ENCODE assay signal across 8 mouse cellular contexts in the genomic region with DNA sequence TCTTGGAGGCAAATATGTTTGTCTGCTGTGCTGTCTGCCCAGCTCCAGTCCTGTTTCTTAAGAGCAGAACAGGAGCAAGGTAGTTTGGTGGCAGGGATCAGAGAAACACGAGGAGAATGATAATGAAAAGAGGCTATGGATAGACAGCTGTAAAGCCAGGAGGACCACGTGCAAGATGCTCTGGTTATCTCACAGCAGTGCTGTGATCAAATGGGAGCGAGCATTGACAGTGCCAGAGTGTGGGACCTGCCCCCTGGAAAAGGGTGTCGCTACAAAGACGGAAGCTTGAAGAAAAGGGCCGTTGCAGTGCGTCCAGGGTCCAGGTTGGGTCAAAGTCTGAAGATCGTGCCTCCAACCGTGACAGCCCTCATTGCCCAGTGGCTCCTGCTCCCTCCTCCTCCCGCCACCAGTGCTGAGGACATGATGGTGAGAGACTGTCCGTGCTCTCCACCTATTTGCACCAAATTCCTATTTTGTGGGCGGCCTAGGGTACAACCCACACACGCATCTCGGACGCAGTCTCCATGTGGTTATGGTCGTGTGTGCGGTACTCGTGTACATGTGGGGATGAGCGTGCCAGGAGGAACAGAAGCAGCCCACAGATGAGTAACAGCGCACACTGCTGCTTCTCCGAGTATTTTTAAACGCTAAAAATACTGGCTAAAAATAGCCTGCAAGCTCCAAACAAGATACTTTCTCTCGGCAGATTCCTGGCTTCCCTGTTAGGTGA. TPM values are rescaled to one million over a fixed set of nuclear protein-coding genes. Genes with fewer than 3 reads are reported as not detected.
DNase-seq lines count a peak whose midpoint lies in the region; ATAC-seq and TF ChIP-seq lines count a peak whose summit lies in the region.

No protein-coding gene starts in this region.

- ATAC-seq in lung, embryonic 14.5 days (ENCODE audit: insufficient read depth): no peak
- no peak for ATAC-seq in embryonic facial prominence, embryonic 14.5 days (ENCODE audit: low read depth)
- ATAC-seq in hindbrain, embryonic 16.5 days: no peak
- ATAC-seq in limb, embryonic 12.5 days (ENCODE audit: insufficient number of reproducible peaks, insufficient read depth, low FRiP score, low TSS enrichment, low read depth): no peak

- peak overlapping the region; percentile 100 for H3K4me2 ChIP-seq in lung, embryonic 14.5 days
- peak overlapping the region; percentile 99 for H3K4me2 ChIP-seq in embryonic facial prominence, embryonic 14.5 days (ENCODE audit: low read depth, low read length)
- H3K4me2 ChIP-seq in hindbrain, embryonic 16.5 days (ENCODE audit: low read length): peak overlapping the region; percentile 100
- peak overlapping the region; percentile 99 for H3K4me2 ChIP-seq in limb, embryonic 12.5 days

- H3K4me1 ChIP-seq in lung, embryonic 14.5 days (ENCODE audit: insufficient read depth): peaks cover 13% of the 10 kb centered on the region
- H3K4me1 ChIP-seq in embryonic facial prominence, embryonic 14.5 days (ENCODE audit: control insufficient read depth, insufficient read depth, low read length): peaks cover 35% of the 10 kb centered on the region
- H3K4me1 ChIP-seq in hindbrain, embryonic 16.5 days (ENCODE audit: control insufficient read depth, insufficient read depth, low read depth, low read length): peaks cover 29% of the 10 kb centered on the region
- H3K4me1 ChIP-seq in limb, embryonic 12.5 days (replicated peaks): peaks cover 68% of the 10 kb centered on the region

- H3K9ac ChIP-seq in lung, embryonic 14.5 days: no peak overlapping the region
- peak overlapping the region; percentile 77; the same call in 1 of the 2 replicates for H3K9ac ChIP-seq in embryonic facial prominence, embryonic 14.5 days (ENCODE audit: low read depth, low read length)
- no peak overlapping the region for H3K9ac ChIP-seq in hindbrain, embryonic 16.5 days (ENCODE audit: low read depth, low read length)
- no peak overlapping the region for H3K9ac ChIP-seq in limb, embryonic 12.5 days (replicated peaks)

- H3K4me3 ChIP-seq in lung, embryonic 14.5 days (ENCODE audit: low read depth, low read length): peak overlapping the region; percentile 59
- H3K4me3 ChIP-seq in embryonic facial prominence, embryonic 14.5 days (ENCODE audit: low read depth, low read length): peak overlapping the region; percentile 66
- peak overlapping the region; percentile 64 for H3K4me3 ChIP-seq in hindbrain, embryonic 16.5 days (ENCODE audit: low read length)
- H3K4me3 ChIP-seq in limb, embryonic 12.5 days (replicated peaks): peak overlapping the region; percentile 63

- no peak overlapping the region for H3K27ac ChIP-seq in lung, embryonic 14.5 days (ENCODE audit: low read depth)
- no peak overlapping the region for H3K27ac ChIP-seq in embryonic facial prominence, embryonic 14.5 days (replicated peaks; ENCODE audit: low read depth, low read length)
- no peak overlapping the region for H3K27ac ChIP-seq in hindbrain, embryonic 16.5 days (ENCODE audit: low read depth, low read length)
- no peak overlapping the region for H3K27ac ChIP-seq in limb, embryonic 12.5 days

- H3K36me3 ChIP-seq in lung, embryonic 14.5 days (ENCODE audit: insufficient read depth): no peaks in the 10 kb centered on the region
- H3K36me3 ChIP-seq in embryonic facial prominence, embryonic 14.5 days (ENCODE audit: control insufficient read depth, insufficient read depth, low read length): no peaks in the 10 kb centered on the region
- no peaks in the 10 kb centered on the region for H3K36me3 ChIP-seq in hindbrain, embryonic 16.5 days (ENCODE audit: control insufficient read depth, insufficient read depth, low read length)
- H3K36me3 ChIP-seq in limb, embryonic 12.5 days: no peaks in the 10 kb centered on the region

- peaks cover 29% of the 10 kb centered on the region; the same call in 1 of the 2 replicates for H3K27me3 ChIP-seq in lung, embryonic 14.5 days (ENCODE audit: insufficient read depth, low read length)
- H3K27me3 ChIP-seq in embryonic facial prominence, embryonic 14.5 days (replicated peaks; ENCODE audit: control insufficient read depth, insufficient read depth, low read length): peaks cover 15% of the 10 kb centered on the region; the same call in 1 of the 2 replicates
- H3K27me3 ChIP-seq in hindbrain, embryonic 16.5 days (replicated peaks; ENCODE audit: control insufficient read depth, insufficient read depth, low read length): peaks cover 13% of the 10 kb centered on the region
- peaks cover 55% of the 10 kb centered on the region for H3K27me3 ChIP-seq in limb, embryonic 12.5 days

- H3K9me3 ChIP-seq in lung, embryonic 14.5 days (ENCODE audit: low read depth, low read length): no peaks in the 10 kb centered on the region
- H3K9me3 ChIP-seq in embryonic facial prominence, embryonic 14.5 days (ENCODE audit: control insufficient read depth, low read length): no peaks in the 10 kb centered on the region
- no peaks in the 10 kb centered on the region for H3K9me3 ChIP-seq in hindbrain, embryonic 16.5 days (ENCODE audit: control insufficient read depth, low read length)
- no peaks in the 10 kb centered on the region for H3K9me3 ChIP-seq in limb, embryonic 12.5 days

- DNase-seq in lung, embryonic 14.5 days: no peak
- DNase-seq in lung, adult 18-20 months: no peak
- DNase-seq in embryonic facial prominence, embryonic 14.5 days (ENCODE audit: low spot score): peak; percentile 69
- DNase-seq in right cerebral cortex, postnatal 36 days (ENCODE audit: low spot score in 2 of 2): peak; percentile 77 to 88
- no peak for DNase-seq in spleen, postnatal 14 days (ENCODE audit: low spot score in 2 of 2)
- DNase-seq in thymus, postnatal 10 days (ENCODE audit: low spot score in 2 of 2): no peak

- TF ChIP-seq CTCF in lung, embryonic 14.5 days (IDR thresholded peaks at IDR 0.05; ENCODE audit: low read depth): no peak

- WGBS in lung, embryonic 14.5 days: 5% methylated on average over 23 of the region's 23 CpGs
- WGBS in embryonic facial prominence, embryonic 14.5 days: 11% methylated on average over 23 of the region's 23 CpGs
- 12% methylated on average over 23 of the region's 23 CpGs for WGBS in hindbrain, embryonic 16.5 days
- WGBS in limb, embryonic 12.5 days: 9% methylated on average over 23 of the region's 23 CpGs

RNA-seq across cellular contexts. Expression of gene Usp2, which starts 16.7 kb away (rescaled TPM):
- polyA plus RNA-seq in lung, embryonic 14.5 days (2014; fragmentation: Nextera tagmentation; extraction: Ambion mirVana): 7.5 and 8.8 TPM in 2 replicates
- polyA plus RNA-seq in embryonic facial prominence, embryonic 14.5 days (2014; fragmentation: Nextera tagmentation; extraction: Ambion mirVana): 22.8 and 39.4 TPM in 2 replicates
- 12.8 and 18.6 TPM in 2 replicates for polyA plus RNA-seq in hindbrain, embryonic 16.5 days (2015; fragmentation: Nextera tagmentation; extraction: Ambion mirVana)
- 8.5 and 11.0 TPM in 2 replicates for polyA plus RNA-seq in limb, embryonic 12.5 days (2016; fragmentation: Nextera tagmentation; extraction: Ambion mirVana)

RNA-seq across cellular contexts. Expression of gene Mfrp, which starts 18.0 kb away (rescaled TPM):
- 0.07 and 0.11 TPM in 2 replicates for polyA plus RNA-seq in lung, embryonic 14.5 days (2014; fragmentation: Nextera tagmentation; extraction: Ambion mirVana)
- not detected in 2 replicates for polyA plus RNA-seq in embryonic facial prominence, embryonic 14.5 days (2014; fragmentation: Nextera tagmentation; extraction: Ambion mirVana)
- 0.20 and 0.31 TPM in 2 replicates for polyA plus RNA-seq in hindbrain, embryonic 16.5 days (2015; fragmentation: Nextera tagmentation; extraction: Ambion mirVana)
- 0.29 and 0.40 TPM in 2 replicates for polyA plus RNA-seq in limb, embryonic 12.5 days (2016; fragmentation: Nextera tagmentation; extraction: Ambion mirVana)

RNA-seq across cellular contexts. Expression of gene C1qtnf5, which starts 23.5 kb away (rescaled TPM):
- polyA plus RNA-seq in lung, embryonic 14.5 days (2014; fragmentation: Nextera tagmentation; extraction: Ambion mirVana): 4.7 and 5.0 TPM in 2 replicates
- polyA plus RNA-seq in embryonic facial prominence, embryonic 14.5 days (2014; fragmentation: Nextera tagmentation; extraction: Ambion mirVana): 4.8 and 5.2 TPM in 2 replicates
- 8.5 and 9.5 TPM in 2 replicates for polyA plus RNA-seq in hindbrain, embryonic 16.5 days (2015; fragmentation: Nextera tagmentation; extraction: Ambion mirVana)
- 0.84 TPM in 1 of 2 replicates, not detected in the other for polyA plus RNA-seq in limb, embryonic 12.5 days (2016; fragmentation: Nextera tagmentation; extraction: Ambion mirVana)

RNA-seq across cellular contexts. Expression of gene Gm49380, which starts 29.7 kb away (rescaled TPM):
- 0.08 and 0.32 TPM in 2 replicates for polyA plus RNA-seq in lung, embryonic 14.5 days (2014; fragmentation: Nextera tagmentation; extraction: Ambion mirVana)
- polyA plus RNA-seq in embryonic facial prominence, embryonic 14.5 days (2014; fragmentation: Nextera tagmentation; extraction: Ambion mirVana): 0.22 and 0.35 TPM in 2 replicates
- 0.14 and 0.24 TPM in 2 replicates for polyA plus RNA-seq in hindbrain, embryonic 16.5 days (2015; fragmentation: Nextera tagmentation; extraction: Ambion mirVana)
- 0.08 and 0.17 TPM in 2 replicates for polyA plus RNA-seq in limb, embryonic 12.5 days (2016; fragmentation: Nextera tagmentation; extraction: Ambion mirVana)

RNA-seq across cellular contexts. Expression of gene Rnf26, which starts 29.8 kb away (rescaled TPM):
- polyA plus RNA-seq in lung, embryonic 14.5 days (2014; fragmentation: Nextera tagmentation; extraction: Ambion mirVana): 85.6 and 89.2 TPM in 2 replicates
- polyA plus RNA-seq in embryonic facial prominence, embryonic 14.5 days (2014; fragmentation: Nextera tagmentation; extraction: Ambion mirVana): 61.4 and 73.4 TPM in 2 replicates
- polyA plus RNA-seq in hindbrain, embryonic 16.5 days (2015; fragmentation: Nextera tagmentation; extraction: Ambion mirVana): 33.0 and 37.8 TPM in 2 replicates
- 89.6 and 91.4 TPM in 2 replicates for polyA plus RNA-seq in limb, embryonic 12.5 days (2016; fragmentation: Nextera tagmentation; extraction: Ambion mirVana)

Comparison
In these comparisons a context has a peak if more than half of its experiments do, and no peak if none do; other contexts are left out.
1. DNase-seq: peak in embryonic facial prominence, embryonic 14.5 days (single experiment) and right cerebral cortex, postnatal 36 days (2 of 2); none in lung, embryonic 14.5 days (single experiment), lung, adult 18-20 months (0 of 2), spleen, postnatal 14 days (0 of 2) and thymus, postnatal 10 days (0 of 2).
2. Peak in every context shown above with its lines, with median percentiles within 50 percentile points of each other: H3K4me2 ChIP-seq and H3K4me3 ChIP-seq.